Mouse (Mus musculus) layer of hippocampus, postnatal 14 days (tissue): Measurements from ENCODE around the gene Map4k3. TPM values are rescaled to one million over a fixed set of nuclear protein-coding genes. Genes with fewer than 3 reads are reported as not detected.
"Not testable (repeated sequence)": the region's sequence is repeated elsewhere in the genome, so short reads cannot be mapped to it uniquely, and the experiment has no call there.

Experiments
- DNase-seq, 2 experiments: peaks; one replicate each; pipeline ENCODE4 v3.0.0; 2021 to 2022; ENCODE audit warnings: low spot score in 2 of 2, mixed read lengths in 1 of 2
- long read RNA-seq, 2 experiments: library from polyadenylated mRNA; stranded (forward); transcript quantifications; one replicate each; pipeline ENCODE4 v2.0.0; 2021
- total RNA-seq, 2 experiments: library from RNA; stranded (reverse); gene quantifications; 2 replicates each; pipeline ENCODE4 v1.2.3; 2021

The Map4k3 gene
- total RNA-seq = 10 to 100 TPM; 83.3 to 85.6 TPM
- long read RNA-seq, experiment 1, full-length matches to known transcripts = 64 of 89 reads
- long read RNA-seq, experiment 1, partial matches to known transcripts = 8 of 89 reads
- long read RNA-seq, experiment 1, other reads (novel, unspliced or antisense) = 17 of 89 reads
- long read RNA-seq, experiment 2, full-length matches to known transcripts = 65 of 94 reads
- long read RNA-seq, experiment 2, partial matches to known transcripts = 5 of 94 reads
- long read RNA-seq, experiment 2, other reads (novel, unspliced or antisense) = 24 of 94 reads

GRCm38 (mm10) chr17:80728062-80728858 lies at the start of gene Map4k3:
Map4k3 (minus strand) TSS chr17:80728485.
- peak; percentile 80 to 84 for DNase-seq

GRCm38 (mm10) chr17:80777581-80777980 lies 49.3 kb upstream of the Map4k3 start:
- no peak for DNase-seq

- peak in 1 of 2 experiments; percentile 41 for DNase-seq
Measured at GRCm38 (mm10) chr17:80775178-80775788, 47.0 kb upstream of the Map4k3 start.

GRCm38 (mm10) chr17:80772545-80773453 lies 44.5 kb upstream of the Map4k3 start:
- no peak for DNase-seq

GRCm38 (mm10) chr17:80770065-80770464 lies 41.8 kb upstream of the Map4k3 start:
- DNase-seq = no peak

GRCm38 (mm10) chr17:80765204-80765603 lies 36.9 kb upstream of the Map4k3 start:
- no peak for DNase-seq

- peak in 1 of 2 experiments; percentile 18 for DNase-seq
Measured at GRCm38 (mm10) chr17:80763065-80763681, 34.9 kb upstream of the Map4k3 start.

- DNase-seq = no peak
Measured at GRCm38 (mm10) chr17:80762391-80763040, 34.2 kb upstream of the Map4k3 start.

GRCm38 (mm10) chr17:80761191-80761590 lies 32.9 kb upstream of the Map4k3 start:
- DNase-seq = not testable (repeated sequence)

GRCm38 (mm10) chr17:80760344-80761145 lies 32.3 kb upstream of the Map4k3 start:
- DNase-seq = peak in 1 of 2 experiments; percentile 24

GRCm38 (mm10) chr17:80756043-80756442 lies 27.8 kb upstream of the Map4k3 start:
- no peak for DNase-seq

GRCm38 (mm10) chr17:80755076-80755871 lies 27.0 kb upstream of the Map4k3 start:
- peak in 1 of 2 experiments; percentile 20 for DNase-seq

GRCm38 (mm10) chr17:80754589-80754988 lies 26.3 kb upstream of the Map4k3 start:
- no peak for DNase-seq

GRCm38 (mm10) chr17:80752466-80752865 lies 24.2 kb upstream of the Map4k3 start:
- DNase-seq = no peak

- DNase-seq = no peak
Measured at GRCm38 (mm10) chr17:80739421-80739820, 11.1 kb upstream of the Map4k3 start.

GRCm38 (mm10) chr17:80734700-80735099 lies 6.4 kb upstream of the Map4k3 start:
- DNase-seq = no peak

- no peak for DNase-seq
Measured at GRCm38 (mm10) chr17:80733121-80733800, 5.0 kb upstream of the Map4k3 start.

GRCm38 (mm10) chr17:80732256-80732655 lies 4.0 kb upstream of the Map4k3 start:
- DNase-seq = no peak
